Mouse (Mus musculus) bone marrow, adult 2 months (tissue): ENCODE data around the gene Nfix.

Experiments
- CTCF ChIP-seq: fragments of 200-500 bp; IDR thresholded peaks from 2 replicates; pipeline ENCODE4 v1.5.1; 2011; ENCODE audit warnings: low read length, control low read depth; ENCODE audit not compliant: control insufficient read depth, insufficient read depth
- POLR2A ChIP-seq: fragments of 200-500 bp; IDR thresholded peaks from 2 replicates; pipeline ENCODE4 v1.6.1; 2011; ENCODE audit warnings: low read depth, mild to moderate bottlenecking, control low read depth, low read length, borderline replicate concordance; ENCODE audit not compliant: control insufficient read depth

DNA sequence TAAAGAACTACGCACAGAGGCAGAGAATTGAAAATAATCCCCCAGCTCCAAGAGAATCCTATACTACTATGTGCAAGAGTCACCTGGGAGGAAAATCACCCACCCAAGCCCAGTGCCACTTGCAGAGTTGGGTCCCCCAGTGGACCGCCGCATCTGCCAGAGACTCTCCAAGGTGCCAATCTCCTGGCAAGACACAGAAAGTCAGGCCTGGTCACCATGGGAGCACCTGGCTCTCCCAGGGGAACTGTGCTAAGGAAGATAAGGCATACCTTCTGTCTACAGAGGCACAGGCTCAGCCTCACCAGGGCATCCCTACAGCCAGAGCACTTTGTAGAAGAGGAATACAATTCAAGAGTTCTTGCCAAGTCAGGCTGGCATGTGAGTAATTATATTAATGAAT, 41.8 kb downstream of the Nfix start:
- TF ChIP-seq CTCF (no peak), POLR2A (no peak)
